Mouse (Mus musculus) large intestine, adult 2 months (tissue): ENCODE results near the gene Med14. TPM values are rescaled to one million over a fixed set of nuclear protein-coding genes. Genes with fewer than 3 reads are reported as not detected.

Experiments
- DNase-seq: peaks from one replicate; pipeline ENCODE4 v3.0.0-alpha.2; 2012; ENCODE audit warnings: low read depth, low spot score
- WGBS: fragments of 180-500 bp; shearing (Covaris S2); methylation state at CpG from one replicate; pipeline ENCODE4 v1.1.7; 2018; 5-methylcytosine and 5-hydroxymethylcytosine counted together
- polyA plus RNA-seq: library from polyadenylated mRNA; depleted of rRNA; stranded (reverse); fragments of >200 nt; gene quantifications from 2 replicates; pipeline ENCODE4 v1.2.3, GENCODE M21; 2012; rRNA removed

The Med14 gene
- polyA plus RNA-seq, result 8.2 and 15.2 TPM in 2 replicates

DNA sequence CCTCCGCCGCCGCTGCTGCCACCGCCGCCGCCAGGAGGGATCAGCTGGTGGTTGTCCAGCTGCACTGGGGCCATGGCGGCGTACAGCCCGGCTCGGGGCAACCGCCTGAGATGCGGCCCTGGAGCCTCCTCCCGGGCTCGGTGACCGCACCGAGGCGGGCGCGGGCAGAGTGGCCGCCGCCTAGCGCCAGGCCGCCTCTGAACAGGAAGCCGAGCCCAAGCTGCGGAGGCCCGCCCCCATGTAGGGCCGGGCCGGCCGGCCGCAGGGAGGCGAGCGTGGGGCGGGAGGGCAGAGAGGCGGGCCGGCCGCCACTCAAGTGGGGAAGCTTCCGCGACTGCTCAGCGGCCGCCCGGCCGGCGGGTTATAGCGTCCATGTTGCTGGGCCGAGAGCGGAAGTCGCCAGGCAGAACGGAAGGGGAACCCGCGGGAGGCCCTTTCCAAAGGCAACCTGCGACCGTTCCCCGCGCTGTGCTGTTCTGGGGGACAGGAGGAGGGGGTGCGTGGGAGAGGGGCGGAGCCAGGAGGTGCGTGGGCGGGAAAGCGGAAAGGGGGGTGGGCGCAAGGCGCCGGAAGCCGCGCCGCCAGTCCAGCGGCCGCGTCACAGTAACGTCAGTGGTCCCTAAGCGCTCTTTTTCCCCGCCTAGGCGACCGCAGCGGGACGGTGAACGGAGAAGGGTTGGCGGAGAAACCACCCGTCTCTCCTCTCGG lies at the start of gene Med14:
Med14 (minus strand) TSS at position 448 of the 708 bp plus-strand sequence.
- DNase-seq, result no peak
- WGBS, result 11% methylated on average over 79 of the region's 79 CpGs

DNA sequence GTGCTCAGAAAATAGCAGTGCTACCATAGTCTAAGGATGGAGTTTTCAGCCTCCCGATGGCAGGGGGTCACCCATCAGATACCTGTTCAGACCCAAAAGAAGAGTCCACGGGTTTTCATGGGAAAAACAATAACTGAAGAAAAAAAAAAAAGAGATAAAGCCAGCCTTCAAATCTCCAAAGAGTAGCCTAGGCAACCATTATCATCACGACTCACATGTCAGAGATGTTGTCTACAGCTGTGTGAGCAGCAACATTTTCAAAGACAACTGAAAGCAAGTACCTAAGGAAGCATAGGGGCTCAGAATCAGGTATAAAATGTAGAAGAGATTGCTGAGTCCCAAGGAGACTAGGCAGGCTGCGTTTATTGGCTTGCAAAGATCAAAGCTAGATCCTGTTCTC lies 38.7 kb upstream of the Med14 start:
- whole genome bisulfite sequencing, result 75% methylated on average over 4 of the region's 4 CpGs
- DNase-seq, result no peak

DNA sequence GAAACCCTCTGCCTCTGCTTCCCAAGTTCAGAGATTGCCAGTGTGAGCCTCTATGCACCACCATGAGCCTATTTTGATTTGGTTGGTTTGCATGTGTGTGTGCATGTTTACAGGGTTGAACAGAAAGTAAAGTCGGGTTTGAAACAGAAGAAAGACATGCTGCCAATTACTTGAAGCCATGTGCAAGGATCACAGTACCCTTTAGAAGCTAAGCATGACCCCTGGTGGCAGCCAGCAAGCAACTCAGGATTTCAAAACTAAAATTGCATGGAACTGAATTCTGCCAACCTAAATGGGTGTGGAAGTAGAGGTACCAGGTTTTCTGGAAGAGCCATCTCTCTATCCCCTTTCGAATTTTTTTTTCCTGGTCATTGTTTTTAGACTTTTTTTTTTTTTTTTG lies 33.0 kb upstream of the Med14 start:
- WGBS, result 37% methylated on average over 2 of the region's 2 CpGs
- DNase-seq, result no peak

DNA sequence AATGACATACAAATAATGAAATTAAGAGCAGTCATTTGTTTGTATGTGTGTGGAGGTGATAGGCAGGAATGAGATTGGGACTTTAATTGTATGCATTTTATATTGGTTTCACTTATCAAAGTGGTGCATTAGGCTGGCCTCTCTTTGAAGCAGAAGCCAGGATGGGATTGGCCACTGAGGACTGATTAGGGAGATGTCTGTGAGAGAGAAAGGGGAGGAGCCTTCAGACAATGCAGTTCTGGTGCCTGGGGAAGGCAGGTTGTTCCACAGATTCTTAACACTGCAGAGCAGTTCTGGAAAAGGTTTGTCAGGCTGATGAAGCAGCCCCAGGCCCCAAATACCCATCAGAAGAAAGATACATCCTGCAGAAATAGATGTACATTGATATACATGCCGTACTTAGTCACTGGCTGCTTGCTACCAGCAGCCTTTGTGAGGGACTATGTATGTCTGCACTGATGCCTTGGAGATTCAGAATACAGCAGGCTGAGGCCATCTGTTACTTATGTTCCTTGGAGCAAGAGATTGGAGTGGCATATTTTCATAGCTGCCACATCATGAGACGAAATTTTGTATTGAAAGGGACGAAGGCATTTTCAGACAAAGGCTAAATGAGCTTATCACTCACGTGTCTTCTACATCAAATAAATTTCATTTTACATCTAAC lies 29.9 kb upstream of the Med14 start:
- no peak for DNase-seq
- 82% methylated on average over 4 of the region's 4 CpGs for WGBS

DNA sequence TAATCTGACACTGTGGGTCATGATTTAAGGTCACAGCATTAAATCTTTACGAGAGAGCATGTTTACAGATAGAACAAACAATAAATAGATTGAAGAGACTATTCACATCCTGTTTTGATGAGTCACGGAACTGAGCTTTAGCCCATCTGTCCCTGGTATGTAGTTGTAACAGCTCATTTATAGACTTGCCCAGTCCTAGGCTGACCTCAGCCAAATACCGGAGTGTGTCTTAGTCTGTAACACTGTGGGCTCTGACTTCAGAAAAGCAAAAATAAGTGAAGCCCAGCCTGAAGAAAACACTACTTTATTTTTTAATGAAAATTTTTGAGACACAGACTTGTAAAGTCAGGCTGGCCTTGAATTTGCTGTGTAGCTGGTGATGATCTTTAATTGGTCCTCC lies 11.4 kb upstream of the Med14 start:
- no peak for DNase-seq
- WGBS, result 61% methylated on average over 3 of the region's 3 CpGs

DNA sequence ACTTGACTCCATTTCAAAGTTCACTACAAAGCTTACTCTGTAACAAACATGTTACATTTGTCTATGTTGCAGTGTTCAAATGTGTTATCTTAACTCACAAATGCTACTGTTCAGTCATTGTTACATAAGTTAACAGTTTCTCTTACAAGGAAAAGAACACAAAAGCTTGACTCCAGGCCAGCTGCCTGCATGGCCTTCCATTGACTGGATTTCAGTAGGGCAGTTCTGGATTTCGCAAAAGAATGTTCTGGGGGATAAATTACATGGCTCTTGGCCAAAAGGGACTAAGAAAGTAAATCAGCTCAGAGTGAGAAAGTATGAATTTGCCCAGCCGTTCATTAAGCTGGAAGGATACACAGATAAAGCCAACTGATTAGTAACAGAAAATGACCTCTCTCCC lies 9.7 kb upstream of the Med14 start:
- 33% methylated on average over 2 of the region's 2 CpGs for WGBS
- no peak for DNase-seq

DNA sequence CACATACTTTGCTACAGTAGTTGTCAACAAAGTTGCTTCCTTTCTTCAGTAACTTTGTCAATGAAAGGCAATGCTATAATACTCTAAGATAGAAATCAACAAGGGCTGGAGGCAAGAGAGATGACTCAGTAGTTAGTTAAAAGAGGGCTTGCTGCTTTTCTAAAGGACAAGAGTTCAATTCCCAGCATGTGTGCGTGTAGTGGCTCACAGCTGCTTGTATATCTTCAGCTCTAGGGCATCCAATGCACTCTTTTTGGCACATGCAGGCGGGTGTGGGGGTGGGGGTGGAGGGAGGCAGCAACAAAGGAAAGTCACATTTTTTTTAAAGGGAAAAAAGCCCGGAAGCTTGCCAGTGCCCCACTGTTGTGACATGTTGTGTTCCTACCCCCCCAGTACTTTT lies 6.7 kb upstream of the Med14 start:
- 78% methylated on average over 3 of the region's 3 CpGs for WGBS
- DNase-seq, result no peak

DNA sequence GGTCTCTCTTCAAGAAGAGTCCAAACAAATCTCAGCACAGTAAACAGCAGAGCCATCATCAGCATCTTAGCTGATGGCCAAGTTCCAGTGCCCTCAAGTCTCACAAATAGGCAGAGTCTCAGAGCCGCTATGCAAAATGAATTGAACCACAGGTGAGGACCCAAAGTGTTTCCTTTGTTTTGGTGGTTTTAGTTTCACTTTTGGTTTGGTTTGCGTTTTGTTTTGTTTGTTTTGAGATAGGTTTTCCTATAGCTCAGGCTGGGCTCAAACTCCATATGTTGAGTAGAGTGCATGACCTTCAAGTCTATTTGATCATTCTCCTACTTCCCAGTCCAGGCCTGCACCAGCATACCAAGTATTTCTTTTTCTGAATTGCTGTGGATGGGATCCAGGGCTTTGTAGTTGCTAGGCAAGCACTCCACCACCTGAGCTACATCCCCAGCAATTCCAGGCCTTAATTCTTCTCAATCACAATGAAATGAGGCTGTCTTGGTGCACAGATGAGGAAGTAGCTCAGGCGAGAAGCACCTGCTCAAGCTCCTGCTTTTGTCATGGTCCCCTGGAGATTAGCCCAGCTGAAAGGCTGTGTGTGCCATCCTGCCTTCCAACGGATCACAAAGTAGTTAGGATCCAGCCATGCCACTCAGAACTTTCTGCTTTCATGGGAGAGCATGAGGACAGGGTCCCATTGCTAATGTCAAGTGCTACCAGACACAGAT lies 5.1 kb upstream of the Med14 start:
- WGBS, result 29% methylated on average over 4 of the region's 4 CpGs
- no peak for DNase-seq

DNA sequence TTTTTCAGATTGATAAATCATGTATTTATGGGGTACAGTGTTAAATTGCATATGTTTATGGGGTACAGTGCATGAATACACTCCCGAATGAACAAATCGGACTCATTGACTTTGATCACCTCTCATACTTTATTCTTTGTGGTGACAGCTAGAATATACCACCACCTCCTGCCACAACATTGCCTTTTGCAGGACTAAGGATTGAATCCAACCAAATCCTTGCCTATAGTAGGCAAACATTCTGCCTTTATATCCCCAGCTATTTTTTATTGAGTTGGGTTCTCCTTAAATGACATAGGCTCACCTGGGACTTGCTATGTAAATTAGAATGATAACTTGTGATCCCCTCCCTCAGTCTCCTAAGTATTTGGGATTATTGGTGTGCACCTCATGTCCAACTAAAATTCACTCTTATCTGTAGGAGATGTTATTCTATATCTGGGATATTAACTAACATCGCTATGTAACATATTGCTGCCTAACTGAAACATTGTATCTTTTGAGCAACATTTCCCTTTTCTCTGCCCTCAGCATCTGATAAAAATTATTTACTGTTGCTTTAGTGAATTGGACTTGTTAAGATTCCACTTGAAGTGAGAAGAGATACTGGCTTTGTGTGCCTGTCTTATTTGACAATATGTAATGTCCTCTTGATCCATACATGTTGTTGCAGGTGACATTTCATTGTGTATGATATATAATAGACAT lies 1.4 kb upstream of the Med14 start:
- 62% methylated on average over 3 of the region's 3 CpGs for WGBS
- no peak for DNase-seq

DNA sequence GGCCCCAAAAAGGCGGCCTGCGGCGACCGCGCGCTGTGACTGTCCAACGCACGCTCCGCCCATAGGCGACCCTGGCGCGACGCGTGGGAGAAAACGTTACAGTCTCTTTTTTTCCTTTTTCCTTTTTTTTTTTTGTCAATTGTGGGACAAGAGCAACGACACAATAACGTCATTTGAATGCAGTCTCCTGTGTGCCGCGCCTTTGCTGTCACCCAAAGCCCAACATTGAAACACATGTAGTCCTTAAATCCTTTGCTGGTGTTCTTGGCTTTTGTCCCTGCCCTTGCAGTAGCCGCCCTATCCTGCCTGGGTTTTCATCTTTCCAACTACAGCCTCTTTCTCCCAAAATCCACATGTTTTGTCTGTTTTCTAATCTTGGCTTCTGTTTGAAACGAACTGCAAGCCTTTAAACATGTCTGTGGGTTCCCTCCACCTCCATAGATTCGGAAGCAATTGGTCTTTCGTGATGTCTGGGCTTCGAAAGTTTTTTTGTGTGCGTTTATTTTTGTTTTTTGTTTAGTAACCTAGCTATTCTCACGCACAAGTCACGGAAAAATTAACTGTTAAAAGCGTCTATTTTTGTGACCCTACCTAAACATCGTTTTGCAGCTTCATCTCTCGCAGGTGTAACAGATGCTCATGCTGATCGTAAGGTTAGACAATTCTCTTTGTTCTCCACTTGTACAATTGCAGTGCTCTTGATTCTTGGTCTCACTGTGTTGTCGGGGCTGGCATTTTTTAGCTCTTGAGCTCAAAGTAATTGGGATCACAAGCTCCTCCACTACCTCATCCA lies 657 bp upstream of the Med14 start:
- 19% methylated on average over 32 of the region's 32 CpGs for WGBS
- DNase-seq, result no peak

DNA sequence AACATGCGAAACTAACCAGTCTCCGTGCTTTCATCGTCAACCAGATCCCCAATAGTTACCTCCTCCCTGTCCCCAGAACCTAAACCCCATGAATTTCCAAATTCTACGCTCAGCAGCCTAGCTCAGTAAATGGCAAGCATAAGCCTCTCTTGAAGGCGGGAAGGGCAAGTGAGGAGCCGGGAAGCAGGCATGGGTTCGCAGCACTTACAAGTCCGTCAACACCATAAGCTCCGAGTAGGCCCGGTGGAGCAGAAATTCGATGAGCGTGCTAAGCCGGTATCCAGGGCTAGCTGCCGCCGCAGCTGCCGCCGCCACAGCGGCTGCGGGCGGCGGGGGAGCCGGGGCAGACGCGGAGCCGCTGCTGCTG lies 631 bp downstream of the Med14 start:
- 8% methylated on average over 25 of the region's 25 CpGs for WGBS
- no peak for DNase-seq

DNA sequence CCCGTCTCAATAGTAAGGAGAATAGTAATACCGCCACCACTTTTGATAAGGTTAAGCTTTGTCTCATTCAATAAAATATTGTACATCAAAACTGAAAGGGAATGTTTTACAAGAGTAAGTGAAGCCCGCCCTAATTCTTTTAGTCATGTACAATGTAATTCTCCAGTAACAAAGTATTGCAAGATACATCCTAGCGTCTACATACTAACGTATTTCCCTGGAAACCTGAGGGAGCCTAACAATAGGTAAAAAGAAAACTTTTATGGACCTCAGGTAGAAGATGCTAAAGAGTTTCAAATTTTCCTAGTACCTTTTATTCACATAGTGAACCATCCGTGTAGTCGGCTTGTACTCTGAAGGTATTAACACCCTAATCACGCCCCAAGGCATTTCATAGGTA lies 1.4 kb downstream of the Med14 start:
- no peak for DNase-seq
- 19% methylated on average over 8 of the region's 8 CpGs for WGBS

DNA sequence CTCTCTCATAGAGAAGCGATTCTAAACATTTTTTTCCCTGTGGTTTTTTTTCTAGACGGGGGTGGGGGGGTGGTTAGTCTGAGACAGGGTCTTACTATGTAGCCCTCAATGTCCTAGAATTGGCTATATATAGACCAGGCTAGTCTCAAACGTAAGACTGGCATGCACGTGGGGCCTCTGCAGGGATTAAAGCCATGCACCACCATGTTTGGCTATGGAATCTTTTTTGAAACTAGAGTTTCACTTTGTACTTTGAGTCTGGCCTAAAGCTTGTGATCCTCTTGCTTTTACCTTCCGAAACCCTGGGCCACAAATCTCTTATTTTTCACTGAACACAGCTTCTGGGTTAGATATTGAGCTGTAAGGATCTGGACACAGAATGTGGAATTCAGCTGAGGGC lies 2.2 kb downstream of the Med14 start:
- 44% methylated on average over 5 of the region's 5 CpGs for WGBS
- no peak for DNase-seq

DNA sequence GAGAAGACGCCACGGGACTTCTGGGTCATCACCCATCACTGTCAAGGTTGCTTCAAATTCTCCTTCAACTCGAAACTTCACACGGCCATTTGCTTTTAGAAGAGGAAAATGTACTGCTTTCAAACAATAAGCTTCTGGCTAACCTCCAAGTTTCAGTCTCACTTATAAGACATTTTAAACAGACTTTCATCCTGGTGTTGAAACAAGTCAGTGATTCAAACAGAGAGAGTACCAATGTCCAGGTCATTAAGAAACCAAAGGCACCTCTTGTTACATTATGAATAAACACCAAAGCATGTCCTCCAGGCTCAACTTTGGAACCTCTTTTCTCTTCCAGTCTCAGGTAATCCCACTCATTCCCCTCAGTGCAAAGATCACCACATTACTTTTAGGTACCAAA lies 14.0 kb downstream of the Med14 start:
- no peak for DNase-seq
- WGBS, result 59% methylated on average over 4 of the region's 4 CpGs

DNA sequence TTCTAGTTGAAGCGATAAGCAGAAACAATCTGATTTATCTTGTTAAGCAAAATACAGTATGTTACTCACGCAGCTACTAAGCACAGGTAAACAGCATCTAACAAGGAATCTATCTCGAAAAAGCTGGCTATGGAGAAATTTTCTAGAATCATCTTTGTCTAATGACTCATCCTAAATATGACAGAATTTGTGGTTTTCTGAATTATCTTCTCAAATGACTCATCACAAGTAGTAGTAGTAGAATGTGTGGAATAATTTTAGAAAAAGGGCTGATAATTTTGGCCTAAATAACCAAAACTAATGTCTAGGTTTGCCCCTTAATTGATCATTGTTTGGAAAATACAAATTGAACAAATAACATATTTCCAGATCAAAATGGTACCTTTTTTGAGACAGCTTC lies 15.1 kb downstream of the Med14 start:
- WGBS, result 92% methylated on average over 3 of the region's 3 CpGs
- no peak for DNase-seq

DNA sequence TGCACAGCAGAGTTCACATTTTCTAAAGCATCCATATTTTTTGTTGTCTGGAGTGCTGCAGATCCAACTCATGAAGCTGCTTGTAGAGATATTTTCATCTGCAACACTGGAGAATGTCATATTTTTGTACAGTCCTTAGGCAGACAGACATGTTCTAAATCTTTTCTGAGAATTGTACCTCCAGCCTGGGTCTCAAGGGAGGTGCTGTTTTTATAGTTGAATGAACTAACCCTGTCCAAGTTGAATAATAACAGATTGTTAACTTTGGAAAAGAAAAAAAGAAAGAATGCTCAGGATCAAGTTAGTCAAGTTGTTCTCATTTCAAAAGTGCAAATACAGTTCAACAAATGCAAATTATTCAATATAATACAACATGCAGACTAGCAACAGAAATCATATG lies 21.5 kb downstream of the Med14 start:
- no peak for DNase-seq

DNA sequence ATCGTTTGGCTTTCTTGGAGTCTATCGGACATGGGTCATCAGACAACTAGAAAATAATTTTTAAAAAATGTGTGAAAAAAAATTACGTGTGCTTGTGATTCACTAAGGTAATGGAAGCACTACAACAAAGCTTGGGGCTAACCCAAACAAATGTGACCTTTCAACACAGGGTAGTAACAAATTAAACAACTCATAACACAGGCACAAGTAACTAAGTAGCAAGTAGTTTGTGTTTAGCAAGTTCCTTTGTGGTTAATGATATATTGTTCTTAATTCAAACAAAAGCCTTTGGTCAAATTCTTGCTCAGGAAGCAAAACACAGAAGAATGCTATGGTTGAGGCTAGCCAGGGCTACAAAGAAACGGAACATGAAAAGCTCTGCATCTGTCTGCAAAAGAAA lies 45.8 kb downstream of the Med14 start:
- 87% methylated on average over 4 of the region's 4 CpGs for WGBS
- DNase-seq, result no peak

DNA sequence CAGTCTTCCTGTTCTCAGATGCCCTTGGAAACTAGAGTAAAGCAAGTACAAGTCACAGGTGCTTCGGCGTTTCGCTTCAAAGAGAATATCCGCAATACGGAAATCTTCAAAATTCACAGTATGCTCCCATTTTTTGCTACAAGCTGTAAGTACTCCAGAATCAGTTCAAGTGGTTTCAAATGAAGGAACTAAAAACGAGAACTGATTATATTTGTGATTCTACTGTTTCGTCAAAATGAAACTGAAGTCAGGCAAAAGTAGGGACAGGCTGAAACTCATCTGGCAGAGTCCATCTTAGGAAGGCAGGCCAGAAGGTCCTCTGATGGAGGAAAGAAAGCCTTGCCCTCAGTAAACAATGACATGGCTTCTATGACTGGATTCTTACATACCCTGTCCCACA lies 48.1 kb downstream of the Med14 start:
- 86% methylated on average over 7 of the region's 7 CpGs for WGBS

DNA sequence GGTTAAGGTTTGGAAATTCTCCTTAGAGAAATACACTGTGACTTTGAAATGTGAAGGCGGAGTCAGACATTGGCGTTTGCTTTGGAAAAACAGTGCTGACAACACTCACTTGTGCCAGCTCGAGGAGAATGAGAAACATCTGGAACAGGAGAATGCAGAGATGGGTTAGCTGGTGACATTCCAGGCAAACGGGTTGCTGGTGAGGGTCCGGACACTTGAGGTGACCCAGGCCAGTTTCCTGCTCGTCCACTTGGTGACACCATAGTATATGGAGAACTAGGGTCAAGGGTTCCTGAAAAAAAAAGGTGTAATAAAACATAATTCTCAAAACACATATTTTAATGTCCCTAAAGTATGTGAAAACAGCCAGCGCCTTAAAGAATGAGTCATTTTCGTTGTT lies 75.0 kb downstream of the Med14 start:
- 68% methylated on average over 8 of the region's 8 CpGs for WGBS
- no peak for DNase-seq

More for the DNA sequence above, 48.1 kb downstream of the Med14 start:
- no peak for DNase-seq

DNA sequence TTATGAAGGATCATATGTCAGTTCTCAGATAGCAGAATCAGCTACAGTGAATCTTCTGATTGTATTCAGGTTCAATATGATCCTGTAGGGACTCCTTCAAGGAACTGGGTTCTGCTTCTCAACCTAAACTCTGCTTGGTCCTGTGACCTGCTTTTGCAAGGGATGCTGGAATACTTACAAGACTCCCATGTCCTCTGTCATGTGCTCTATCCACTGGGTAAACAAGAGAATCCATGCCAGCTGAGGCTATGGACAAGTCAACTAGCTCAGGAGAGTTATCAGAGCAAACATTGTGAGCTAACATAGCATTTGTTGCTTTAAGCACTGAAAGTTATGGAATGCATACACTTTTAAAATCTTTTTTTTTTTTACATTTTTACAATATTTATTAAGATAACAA lies 75.8 kb downstream of the Med14 start:
- no peak for DNase-seq
